Mouse (Mus musculus) ES-E14 (cell line): Measurements from ENCODE around the gene Gm28374.

ENCODE experiments used
- MAFK ChIP-seq: IDR thresholded peaks from 2 replicates; pipeline ENCODE4 v1.6.1; 2014; ENCODE audit warnings: mild to moderate bottlenecking, low read depth, low read length, inconsistent platforms; ENCODE audit not compliant: insufficient read depth
- ZNF384 ChIP-seq: IDR thresholded peaks from 2 replicates; pipeline ENCODE4 v1.6.1; 2012; ENCODE audit warnings: low read depth, low read length, inconsistent platforms

GRCm38 (mm10) chr19:6070571-6071250 is 11.3 kb downstream of the Gm28374 start:
- TF ChIP-seq ZNF384 (no peak), MAFK (no peak)
